In the genomic region with DNA sequence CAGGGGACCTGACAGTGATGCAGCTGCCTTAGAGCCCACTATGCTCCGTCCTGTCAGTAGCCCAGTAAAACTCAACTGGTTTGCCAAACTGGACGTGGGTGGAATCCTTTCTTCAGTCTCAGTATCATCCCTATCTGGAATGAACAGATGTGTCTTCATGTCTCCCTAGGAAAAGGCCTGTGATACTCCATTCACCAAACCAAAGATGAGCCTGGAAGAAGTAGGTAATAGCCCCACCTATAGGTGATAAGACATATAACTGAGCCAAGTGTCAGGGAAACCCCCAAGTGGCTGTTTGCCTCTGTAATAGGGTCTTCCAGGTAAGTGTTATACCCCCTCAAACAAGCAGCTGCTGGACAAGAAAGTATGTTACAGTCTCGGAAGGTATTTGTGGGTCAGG, we compare ENCODE assay signal across 16 mouse cellular contexts. TPM values are rescaled to one million over a fixed set of nuclear protein-coding genes. Genes with fewer than 3 reads are reported as not detected.
DNase-seq lines count a peak whose midpoint lies in the region; ATAC-seq and TF ChIP-seq lines count a peak whose summit lies in the region.
"Had no signal": no experiment of that assay in that cellular context is flagged by ENCODE, and none has a peak within 500 bp of the region (broad histone marks: within the 10 kb centered on the region; RNA-seq: fewer than 3 reads in every experiment).

No protein-coding gene starts in this region.

- H3K27me3 ChIP-seq in kidney, postnatal 0 days (ENCODE audit: insufficient read depth, low read length): no peaks in the 10 kb centered on the region
- H3K27me3 ChIP-seq in kidney, adult 2 months (replicated peaks; ENCODE audit: control insufficient read depth, insufficient read depth, low read length): no peaks in the 10 kb centered on the region
- no peaks in the 10 kb centered on the region for H3K27me3 ChIP-seq in megakaryocyte, embryonic 14.5 days (replicated peaks)
- no peaks in the 10 kb centered on the region for H3K27me3 ChIP-seq in limb, embryonic 10.5 days (ENCODE audit: low read depth, poor library complexity, severe bottlenecking)
- H3K27me3 ChIP-seq: embryonic facial prominence, embryonic 13.5 days; limb, embryonic 13.5 days; midbrain, embryonic 12.5 days; neural tube, embryonic 12.5 days had no signal

- H3K36me3 ChIP-seq in kidney, postnatal 0 days (ENCODE audit: insufficient read depth, low read length): peaks cover 48% of the 10 kb centered on the region
- peaks cover 9% of the 10 kb centered on the region for H3K36me3 ChIP-seq in kidney, adult 2 months (ENCODE audit: control insufficient read depth, insufficient read depth, low read length)
- peaks cover 60% of the 10 kb centered on the region for H3K36me3 ChIP-seq in megakaryocyte, embryonic 14.5 days (replicated peaks; ENCODE audit: low read length)
- H3K36me3 ChIP-seq in limb, embryonic 10.5 days: peaks cover 64% of the 10 kb centered on the region

- TF ChIP-seq CTCF in kidney, postnatal 0 days (IDR thresholded peaks at IDR 0.05; ENCODE audit: low read depth): peak; percentile 47; the same call in 1 of the 2 replicates
- TF ChIP-seq CTCF in kidney, adult 2 months (conservative IDR thresholded peaks at IDR 0.05; ENCODE audit: insufficient read depth, insufficient read length, low read depth, low read length): no peak

- no peak overlapping the region for H3K27ac ChIP-seq in kidney, postnatal 0 days
- no peak overlapping the region for H3K27ac ChIP-seq in kidney, adult 2 months (ENCODE audit: insufficient read depth, low read depth, low read length)
- no peak overlapping the region for H3K27ac ChIP-seq in limb, embryonic 10.5 days
- H3K27ac ChIP-seq: embryonic facial prominence, embryonic 13.5 days; forebrain, embryonic 10.5 days; gastrocnemius, adult 2 months; limb, embryonic 13.5 days; midbrain, embryonic 12.5 days; neural tube, embryonic 12.5 days had no signal

- no peak for TF ChIP-seq POLR2A in kidney, adult 2 months (IDR thresholded peaks at IDR 0.05; ENCODE audit: low read depth, low read length)

- ATAC-seq in kidney, postnatal 0 days (replicated peaks; ENCODE audit: low FRiP score, low read depth): no peak

- no peak overlapping the region for H3K4me2 ChIP-seq in kidney, postnatal 0 days (ENCODE audit: low read length)
- H3K4me2 ChIP-seq: embryonic facial prominence, embryonic 13.5 days; limb, embryonic 13.5 days; midbrain, embryonic 12.5 days; neural tube, embryonic 12.5 days had no signal

- no peaks in the 10 kb centered on the region for H3K4me1 ChIP-seq in kidney, postnatal 0 days (replicated peaks; ENCODE audit: insufficient read depth, low read length)
- no peaks in the 10 kb centered on the region for H3K4me1 ChIP-seq in kidney, adult 2 months (ENCODE audit: control insufficient read depth, insufficient read depth, low read length)
- peaks cover 23% of the 10 kb centered on the region for H3K4me1 ChIP-seq in megakaryocyte, embryonic 14.5 days
- H3K4me1 ChIP-seq in limb, embryonic 10.5 days: no peaks in the 10 kb centered on the region
- H3K4me1 ChIP-seq: embryonic facial prominence, embryonic 13.5 days; limb, embryonic 13.5 days; midbrain, embryonic 12.5 days; neural tube, embryonic 12.5 days had no signal

- H3K4me3 ChIP-seq in kidney, postnatal 0 days (replicated peaks; ENCODE audit: low read depth, low read length): no peak overlapping the region
- no peak overlapping the region for H3K4me3 ChIP-seq in kidney, adult 2 months (ENCODE audit: insufficient read depth, low read depth, low read length)
- H3K4me3 ChIP-seq in megakaryocyte, embryonic 14.5 days (replicated peaks): peak overlapping the region; percentile 21
- no peak overlapping the region for H3K4me3 ChIP-seq in limb, embryonic 10.5 days
- H3K4me3 ChIP-seq: embryonic facial prominence, embryonic 13.5 days; forebrain, embryonic 10.5 days; gastrocnemius, adult 2 months; limb, embryonic 13.5 days; midbrain, embryonic 12.5 days; neural tube, embryonic 12.5 days had no signal

- WGBS in kidney, postnatal 0 days: 92% methylated on average over 3 of the region's 3 CpGs
- WGBS in kidney, adult 2 months: 89% methylated on average over 3 of the region's 3 CpGs
- WGBS in limb, embryonic 10.5 days: 90% methylated on average over 3 of the region's 3 CpGs

- no peak overlapping the region for H3K9ac ChIP-seq in kidney, postnatal 0 days (ENCODE audit: low read depth, low read length)
- H3K9ac ChIP-seq: embryonic facial prominence, embryonic 13.5 days; limb, embryonic 13.5 days; midbrain, embryonic 12.5 days; neural tube, embryonic 12.5 days had no signal

- no peaks in the 10 kb centered on the region for H3K9me3 ChIP-seq in kidney, postnatal 0 days (replicated peaks; ENCODE audit: low read length)
- H3K9me3 ChIP-seq in megakaryocyte, embryonic 14.5 days: no peaks in the 10 kb centered on the region
- H3K9me3 ChIP-seq in limb, embryonic 10.5 days (replicated peaks): no peaks in the 10 kb centered on the region
- H3K9me3 ChIP-seq: embryonic facial prominence, embryonic 13.5 days; forebrain, embryonic 10.5 days; midbrain, embryonic 12.5 days; neural tube, embryonic 12.5 days had no signal

- DNase-seq in kidney, postnatal 0 days (ENCODE audit: low spot score): peak; percentile 36
- no peak for DNase-seq in kidney, adult 2 months
- DNase-seq in 3T3-L1 (ENCODE audit: low read depth, low spot score) (peak; percentile 31), 416B (ENCODE audit: low read depth) (peak; percentile 42)
- DNase-seq in adrenal gland, postnatal 10 days: no peak
- DNase-seq in limb, embryonic 10.5 days (ENCODE audit: low spot score): no peak
- DNase-seq: cerebellum, adult 9-10 months; gastrocnemius, adult 2 months; heart, postnatal 14 days; kidney, postnatal 25 days had no signal

RNA-seq across cellular contexts. Expression of a gene that starts 6.3 kb away (rescaled TPM):
- polyA plus RNA-seq in kidney, postnatal 0 days (2015; fragmentation: Nextera tagmentation; extraction: Ambion mirVana): 2.7 and 4.0 TPM in 2 replicates
- polyA plus RNA-seq in kidney, adult 2 months (2012; rRNA removed): 3.2 and 3.7 TPM in 2 replicates
- polyA plus RNA-seq in megakaryocyte, embryonic 14.5 days (2012; ENCODE audit: insufficient read depth, low replicate concordance): not detected in 2 replicates
- 1 to 10 TPM; 1.9 to 2.5 TPM for total RNA-seq in adrenal gland, postnatal 10 days (2021)
- polyA plus RNA-seq in limb, embryonic 10.5 days (2016; fragmentation: Nextera tagmentation; extraction: Ambion mirVana): 0.76 and 1.3 TPM in 2 replicates
- total RNA-seq: gastrocnemius, adult 2 months had no signal

RNA-seq across cellular contexts. Expression of a gene that starts 24.1 kb away (rescaled TPM):
- polyA plus RNA-seq in kidney, postnatal 0 days (2015; fragmentation: Nextera tagmentation; extraction: Ambion mirVana): 261 and 288 TPM in 2 replicates
- polyA plus RNA-seq in kidney, adult 2 months (2012; rRNA removed): 46.7 and 63.9 TPM in 2 replicates
- 18.6 and 40.5 TPM in 2 replicates for polyA plus RNA-seq in megakaryocyte, embryonic 14.5 days (2012; ENCODE audit: insufficient read depth, low replicate concordance)
- 100 to 1,000 TPM; 248 to 255 TPM for total RNA-seq in adrenal gland, postnatal 10 days (2021)
- 307 and 327 TPM in 2 replicates for polyA plus RNA-seq in limb, embryonic 10.5 days (2016; fragmentation: Nextera tagmentation; extraction: Ambion mirVana)

RNA-seq across cellular contexts. Expression of a gene that starts 51.2 kb away (rescaled TPM):
- 15.2 and 17.1 TPM in 2 replicates for polyA plus RNA-seq in kidney, postnatal 0 days (2015; fragmentation: Nextera tagmentation; extraction: Ambion mirVana)
- 10.4 and 13.0 TPM in 2 replicates for polyA plus RNA-seq in kidney, adult 2 months (2012; rRNA removed)
- polyA plus RNA-seq in megakaryocyte, embryonic 14.5 days (2012; ENCODE audit: insufficient read depth, low replicate concordance): 3.1 and 31.1 TPM in 2 replicates
- 10 to 100 TPM; 27.9 to 30.1 TPM for total RNA-seq in adrenal gland, postnatal 10 days (2021)
- 30.4 and 32.8 TPM in 2 replicates for polyA plus RNA-seq in limb, embryonic 10.5 days (2016; fragmentation: Nextera tagmentation; extraction: Ambion mirVana)

RNA-seq across cellular contexts. Expression of a gene that starts 52.1 kb away (rescaled TPM):
- 42.3 and 49.8 TPM in 2 replicates for polyA plus RNA-seq in kidney, postnatal 0 days (2015; fragmentation: Nextera tagmentation; extraction: Ambion mirVana)
- polyA plus RNA-seq in kidney, adult 2 months (2012; rRNA removed): 31.0 and 34.1 TPM in 2 replicates
- polyA plus RNA-seq in megakaryocyte, embryonic 14.5 days (2012; ENCODE audit: insufficient read depth, low replicate concordance): 17.4 and 20.5 TPM in 2 replicates
- total RNA-seq in adrenal gland, postnatal 10 days (2021): 10 to 100 TPM; 24.6 to 29.5 TPM
- polyA plus RNA-seq in limb, embryonic 10.5 days (2016; fragmentation: Nextera tagmentation; extraction: Ambion mirVana): 60.3 and 66.4 TPM in 2 replicates

Comparison
In these comparisons a context has a peak if more than half of its experiments do, and no peak if none do; other contexts are left out.
1. DNase-seq: peak in kidney, postnatal 0 days (single experiment), 3T3-L1 (single experiment) and 416B (single experiment); none in kidney, adult 2 months (single experiment), adrenal gland, postnatal 10 days (single experiment) and limb, embryonic 10.5 days (single experiment).